Mouse (Mus musculus) bone marrow, adult 2 months (tissue): ENCODE measurements around the gene Npsr1.

Experiments used
- CTCF ChIP-seq: fragments of 200-500 bp; IDR thresholded peaks from 2 replicates; pipeline ENCODE4 v1.5.1; 2011; ENCODE audit warnings: low read length, control low read depth; ENCODE audit not compliant: control insufficient read depth, insufficient read depth
- POLR2A ChIP-seq: fragments of 200-500 bp; IDR thresholded peaks from 2 replicates; pipeline ENCODE4 v1.6.1; 2011; ENCODE audit warnings: low read depth, mild to moderate bottlenecking, control low read depth, low read length, borderline replicate concordance; ENCODE audit not compliant: control insufficient read depth

GRCm38 (mm10) chr9:24071664-24072063 lies 26.1 kb upstream of the Npsr1 start:
- TF ChIP-seq CTCF, result no peak
- no peak for TF ChIP-seq POLR2A
